Mouse (Mus musculus) urinary bladder, postnatal 10 days (tissue): Measurements from ENCODE around the gene Tmem45a.

Experiments used
- DNase-seq: peaks from one replicate; pipeline ENCODE4 v3.0.0; 2022; ENCODE audit warnings: low spot score

Tmem45a gene

GRCm38 (mm10) chr16:56795481-56796139 is 90.4 kb downstream of the Tmem45a start, which contains the start of gene Adgrg7:
Gene Adgrg7 (minus strand): TSS chr16:56795855.
- DNase-seq, result no peak

- no peak for DNase-seq
These were observed 91.4 kb downstream of the Tmem45a start for GRCm38 (mm10) chr16:56794383-56795144.

DNA sequence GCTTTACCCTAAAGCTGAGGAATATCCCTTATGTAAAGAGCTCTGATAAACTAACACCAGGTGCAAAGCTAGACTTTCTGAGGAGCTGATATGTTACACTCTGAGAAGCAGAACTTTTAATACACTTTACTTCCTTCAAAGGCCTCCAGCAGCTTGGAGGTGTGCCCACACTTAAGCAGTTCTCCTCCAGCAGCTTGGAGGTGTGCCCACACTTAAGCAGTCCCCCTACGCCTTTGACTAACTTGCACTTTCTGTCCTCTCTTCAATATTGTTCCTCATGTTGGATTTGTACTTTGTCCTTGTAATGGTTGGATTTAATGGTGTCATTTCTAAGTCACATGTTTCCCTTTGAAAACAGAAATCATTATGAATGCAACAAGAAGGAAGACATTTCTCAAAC is 92.2 kb downstream of the Tmem45a start:
- no peak for DNase-seq

DNA sequence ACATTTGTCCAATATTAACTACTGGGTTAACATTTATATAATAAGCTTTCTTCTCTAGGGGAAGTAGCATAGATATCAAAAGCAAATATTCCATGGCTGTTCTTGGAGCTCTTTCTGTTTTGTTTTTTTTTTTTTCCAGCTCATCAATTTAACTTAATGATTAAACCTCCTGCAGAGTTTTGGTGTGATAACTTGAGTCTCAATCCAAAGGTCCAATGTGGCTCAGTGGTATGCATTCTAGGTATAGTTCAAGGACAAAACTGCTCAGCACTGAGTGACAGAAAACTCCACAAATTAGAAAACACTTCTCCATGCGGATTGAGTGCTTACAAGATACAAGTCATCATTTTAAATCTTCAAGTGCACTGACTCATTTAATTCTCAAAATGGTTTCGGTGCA is 100.0 kb downstream of the Tmem45a start:
- no peak for DNase-seq

- no peak for DNase-seq
These were observed 114.5 kb downstream of the Tmem45a start for GRCm38 (mm10) chr16:56771163-56772105.
